Mouse (Mus musculus): ENCODE results near the gene Cog4.
"Not testable (repeated sequence)": the region's sequence is repeated elsewhere in the genome, so short reads cannot be mapped to it uniquely, and the experiment has no call there.

Gene Cog4

DNA sequence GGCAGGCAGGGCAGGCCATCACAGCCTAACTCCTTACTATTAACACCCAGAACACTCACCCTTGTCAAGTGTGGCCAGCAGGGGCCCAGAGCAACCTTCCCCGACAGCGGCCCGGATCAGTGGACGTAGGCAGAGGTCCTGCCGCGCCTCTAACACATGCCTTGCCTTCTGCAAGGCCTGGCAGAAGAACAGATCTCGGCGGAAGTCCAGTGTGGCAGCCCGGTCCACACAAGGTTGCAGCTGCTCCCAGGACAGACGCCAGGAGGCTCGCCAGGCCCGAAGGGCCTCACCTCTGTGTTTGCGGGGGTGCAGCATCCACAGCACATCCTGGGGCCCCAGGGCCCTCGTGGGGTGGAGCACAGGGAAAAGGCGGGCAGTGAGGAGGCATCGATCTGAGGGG lies 42.5 kb downstream of the Cog4 start:
- peak; percentile 34 for DNase-seq (ENCODE audit: low read depth, low spot score)

DNA sequence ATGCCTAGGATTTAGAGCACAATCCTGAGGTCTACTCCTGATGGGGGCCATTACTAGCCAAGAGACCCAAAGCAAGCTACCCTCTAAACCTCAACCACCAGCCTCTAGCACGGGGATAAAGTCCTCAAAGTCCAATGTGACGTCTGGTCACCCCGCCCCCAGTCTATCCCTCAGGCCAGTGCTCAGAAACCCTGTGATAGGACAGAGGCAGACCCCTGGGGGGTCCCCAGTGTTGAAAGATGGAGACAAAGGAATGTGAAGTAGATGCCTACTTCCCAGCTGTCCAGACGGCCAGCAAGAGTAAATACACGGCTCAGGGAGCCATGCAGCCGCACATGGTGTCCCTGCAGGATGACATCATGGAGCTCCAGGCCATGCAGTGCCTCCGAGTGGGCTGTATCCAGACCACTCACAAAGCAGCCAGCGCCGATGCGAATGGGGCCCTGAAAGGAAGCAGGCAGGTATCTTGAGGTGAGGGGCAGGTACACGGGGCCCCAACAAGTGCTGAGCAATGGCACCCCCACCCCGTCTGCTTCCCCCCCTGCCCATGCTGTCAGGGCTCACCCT lies 43.6 kb downstream of the Cog4 start:
- DNase-seq (ENCODE audit: low read depth, low spot score), result no peak

DNA sequence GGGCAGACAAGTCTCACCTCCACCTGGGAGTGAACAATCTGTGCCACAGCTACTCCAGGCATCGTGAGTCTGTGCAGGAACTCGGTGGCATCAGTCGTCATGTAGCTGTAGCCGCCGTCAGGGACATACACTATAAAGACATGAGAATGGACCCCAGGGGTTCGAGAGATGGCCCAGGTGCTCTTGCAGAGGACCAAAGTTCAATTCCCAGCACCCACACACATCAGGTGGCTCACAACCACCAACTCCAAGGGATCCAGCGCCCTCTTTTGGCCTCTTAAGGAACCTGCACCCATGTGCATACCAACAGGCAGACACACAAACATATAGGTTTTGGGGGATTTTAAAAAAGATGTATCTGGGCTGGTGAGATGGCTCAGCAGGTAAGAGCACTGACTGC lies 45.6 kb downstream of the Cog4 start:
- DNase-seq (ENCODE audit: low read depth, low spot score), result no peak

DNA sequence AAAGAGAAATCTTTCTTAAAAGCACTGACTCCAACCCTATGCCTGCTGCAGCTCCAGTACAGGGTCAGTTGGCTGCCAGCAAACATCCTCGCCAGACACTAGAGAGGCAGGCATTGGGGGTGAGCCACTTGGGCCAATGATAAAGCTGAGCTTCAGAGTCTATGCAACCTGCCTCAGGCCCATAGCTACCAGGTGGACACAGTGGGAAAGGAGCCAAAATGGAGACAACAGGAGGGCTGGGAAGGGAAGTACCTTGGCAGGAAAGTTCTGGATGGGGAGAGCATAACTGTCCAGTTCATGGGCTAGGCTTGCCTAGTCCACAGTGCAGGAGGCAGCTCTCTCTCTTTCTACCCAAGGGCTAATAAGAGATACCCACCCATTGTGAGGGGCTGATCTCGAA lies 46.5 kb downstream of the Cog4 start:
- DNase-seq (ENCODE audit: low read depth, low spot score), result no peak

DNA sequence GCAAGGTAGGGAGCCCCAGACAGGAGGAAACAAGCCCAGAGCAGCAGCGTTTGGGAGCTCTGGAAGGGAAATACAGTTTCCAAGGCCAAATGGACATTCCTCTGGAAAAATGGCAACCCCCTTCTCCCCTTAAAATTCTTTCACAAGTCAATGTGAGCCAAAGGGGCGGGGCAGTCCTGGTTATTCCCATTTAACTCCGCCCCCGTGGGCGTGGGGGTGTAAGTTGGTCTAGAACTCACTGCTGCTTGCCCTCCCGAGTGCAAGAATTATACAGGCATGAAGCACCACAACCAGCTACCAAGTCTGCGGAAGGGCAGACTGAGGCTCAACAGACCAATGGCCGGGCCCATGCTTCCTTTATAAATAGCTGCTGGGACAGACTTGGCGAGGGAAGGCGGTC lies 48.5 kb downstream of the Cog4 start:
- no peak for DNase-seq (ENCODE audit: low read depth, low spot score)

DNA sequence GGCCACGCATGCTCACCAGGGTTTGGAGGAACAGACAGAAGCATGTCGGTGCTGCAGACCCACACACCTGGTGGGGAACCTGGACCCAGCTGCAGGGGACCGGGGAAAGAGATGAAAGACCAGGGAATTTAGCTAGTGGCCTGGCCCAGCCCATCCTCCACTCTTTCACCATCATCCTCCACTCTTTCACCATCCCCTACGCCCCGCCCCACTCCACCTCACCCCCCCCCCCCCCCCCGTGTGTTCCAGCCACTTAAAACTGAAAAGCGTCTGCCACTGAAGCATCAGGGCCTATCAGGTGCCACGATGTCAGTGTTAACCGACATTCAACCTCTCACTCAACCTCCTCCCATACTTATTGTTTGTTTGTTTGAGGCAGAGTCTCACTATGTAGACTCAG lies 48.9 kb downstream of the Cog4 start:
- DNase-seq (ENCODE audit: low read depth, low spot score), result no peak

DNA sequence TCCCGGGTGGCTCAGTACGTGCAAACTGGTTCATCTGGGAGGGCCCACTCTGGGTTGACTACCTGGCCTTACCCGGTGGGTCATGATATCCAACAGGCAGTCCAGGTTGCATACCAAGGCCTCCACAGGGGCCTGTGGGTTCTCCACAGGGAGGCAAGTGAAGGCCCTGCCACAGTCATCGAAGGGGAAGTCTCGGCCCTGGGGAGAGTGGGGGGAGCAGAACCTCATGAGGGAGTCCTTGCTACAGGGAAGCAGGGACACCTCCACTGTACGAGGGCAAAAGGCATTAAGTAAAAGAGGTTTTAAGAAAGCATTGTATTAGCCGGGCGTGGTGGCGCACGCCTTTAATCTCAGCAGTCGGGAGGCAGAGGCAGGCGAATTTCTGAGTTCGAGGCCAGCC lies 49.4 kb downstream of the Cog4 start:
- DNase-seq (ENCODE audit: low read depth, low spot score), result no peak

DNA sequence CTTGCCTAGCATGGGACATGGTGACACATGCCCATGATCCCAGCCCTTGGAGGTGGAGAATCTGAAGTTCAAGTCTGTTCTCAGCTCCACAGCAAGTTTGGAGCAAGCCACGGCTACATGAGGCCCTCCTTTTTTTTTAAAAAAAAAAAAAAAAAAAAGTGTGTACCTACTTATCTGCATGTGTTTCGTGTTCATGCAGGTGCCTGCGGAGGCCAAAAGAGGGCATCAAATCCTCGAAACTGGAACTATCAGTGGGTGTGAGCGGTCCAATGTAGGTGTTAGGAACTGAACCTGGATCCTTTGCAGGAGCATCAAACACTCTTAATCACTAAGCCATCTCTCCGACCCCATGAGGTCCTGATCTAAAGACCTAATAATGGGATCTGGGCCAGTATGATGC lies 51.1 kb downstream of the Cog4 start:
- no peak for DNase-seq (ENCODE audit: low read depth, low spot score)

DNA sequence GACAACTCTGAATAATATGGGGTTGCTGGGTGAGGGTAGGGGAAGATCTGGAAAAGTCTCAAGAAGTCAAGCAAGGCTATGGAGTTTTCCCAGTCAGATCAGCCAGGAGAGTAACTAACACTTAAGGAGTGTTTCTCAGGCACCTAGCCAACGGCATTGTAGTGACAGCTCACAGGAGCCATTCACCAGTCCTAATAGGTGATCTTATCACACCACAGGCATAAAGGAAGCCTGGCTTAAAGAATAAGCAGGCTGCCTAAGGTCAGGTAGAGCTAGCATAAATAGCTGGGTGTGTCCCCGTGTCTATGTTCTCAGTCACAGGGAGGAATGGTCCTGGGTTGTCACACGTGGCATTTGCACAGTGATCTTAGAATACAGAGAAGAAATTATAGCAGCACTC lies 54.7 kb downstream of the Cog4 start:
- DNase-seq (ENCODE audit: low read depth, low spot score), result no peak

DNA sequence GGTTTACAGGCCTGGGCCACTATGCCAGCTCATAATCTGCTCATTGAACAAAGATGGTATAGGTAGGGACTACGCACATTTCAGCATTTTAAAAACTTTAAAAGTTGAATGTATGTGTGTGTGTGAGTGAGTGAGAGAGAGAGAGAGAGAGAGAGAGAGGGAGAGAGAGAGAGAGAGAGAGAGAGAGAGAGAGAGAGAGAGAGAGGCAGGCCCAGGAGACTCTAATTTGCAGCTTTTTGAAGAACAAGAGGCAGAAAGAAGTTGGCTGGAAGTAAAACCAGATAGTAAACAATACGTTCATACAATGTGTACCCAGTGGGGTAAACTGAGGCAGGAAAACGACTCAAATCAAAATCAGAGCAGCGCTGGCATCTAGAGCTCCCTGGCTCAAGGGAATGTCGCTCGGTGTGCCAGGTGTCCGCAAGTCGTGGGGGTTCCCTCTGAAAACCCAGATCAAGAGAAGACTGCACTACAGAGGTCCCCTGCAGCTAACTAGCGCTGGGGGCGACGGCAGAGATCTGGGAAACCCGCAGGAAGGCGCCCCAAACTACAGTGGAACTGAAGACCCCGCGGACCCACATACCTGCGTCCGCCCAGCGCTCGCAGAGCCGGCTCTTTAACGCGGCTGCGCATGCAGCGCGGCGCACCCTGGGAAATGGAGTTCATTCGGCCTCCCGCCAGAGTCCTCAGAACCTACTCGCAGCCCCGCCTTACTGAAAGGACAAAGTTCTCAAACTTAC lies 55.6 kb downstream of the Cog4 start, which contains the start of gene Fuk:
Fuk (minus strand) TSS at position 650 of the 740 bp plus-strand sequence.
- peak; percentile 59 for DNase-seq (ENCODE audit: low read depth, low spot score)

DNA sequence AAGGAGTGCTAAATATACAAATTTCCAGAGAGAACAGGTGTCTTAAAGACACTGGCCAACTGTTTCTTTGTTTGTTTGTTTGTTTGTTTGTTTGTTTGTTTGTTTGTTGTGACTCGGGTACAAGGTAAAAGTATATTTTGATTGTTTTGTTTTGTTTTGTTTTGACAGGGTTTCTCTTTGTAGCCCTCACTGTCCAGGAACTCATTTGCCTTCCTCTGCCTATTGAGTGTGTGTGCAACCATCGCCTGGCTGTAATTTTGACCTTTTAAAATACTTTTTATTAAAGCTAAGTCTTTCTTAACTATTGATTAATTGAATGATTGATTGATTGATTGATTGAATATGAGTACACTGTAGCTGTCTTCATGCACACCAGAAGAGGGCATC lies 56.2 kb downstream of the Cog4 start:
- no peak for DNase-seq (ENCODE audit: low read depth, low spot score)

DNA sequence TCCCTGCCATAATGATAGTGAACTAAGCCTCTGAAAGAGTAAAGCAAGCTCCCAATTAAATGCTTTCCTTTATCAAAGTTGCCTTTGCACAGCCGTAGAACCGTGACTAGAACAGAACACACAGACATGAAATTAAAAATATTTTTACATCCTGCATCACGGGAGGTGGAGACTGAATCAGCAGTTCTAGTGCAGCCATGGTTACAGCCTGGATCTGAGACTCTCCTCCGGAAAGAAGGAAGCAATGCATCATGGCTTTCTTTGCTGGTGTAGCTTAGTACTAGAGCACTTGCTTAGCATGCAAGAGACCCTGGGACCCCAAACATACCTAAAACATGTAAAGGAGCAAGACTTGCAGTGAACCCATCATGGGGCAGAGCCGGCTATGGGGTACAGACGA lies 59.0 kb downstream of the Cog4 start:
- no peak for DNase-seq (ENCODE audit: low read depth, low spot score)

DNA sequence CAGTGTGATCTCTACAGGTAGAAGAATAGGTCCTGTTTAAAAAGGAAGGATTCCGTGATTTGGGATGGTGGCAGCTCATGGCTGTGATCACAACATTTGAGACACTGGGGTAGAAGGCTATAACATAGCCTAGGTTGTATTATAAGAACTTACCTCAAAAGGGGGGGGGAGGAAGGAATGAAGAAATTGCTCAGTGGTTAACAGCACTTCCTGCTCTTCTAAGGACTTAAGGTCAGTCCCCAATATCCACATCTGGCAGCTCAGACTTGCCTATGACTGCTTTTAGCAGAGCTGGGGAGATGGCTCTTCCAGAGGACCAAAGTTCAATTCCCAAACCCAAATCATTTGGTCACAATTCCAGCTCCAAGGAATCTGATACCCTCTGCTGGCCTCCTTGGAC lies 60.3 kb downstream of the Cog4 start:
- DNase-seq (ENCODE audit: low read depth, low spot score), result no peak

DNA sequence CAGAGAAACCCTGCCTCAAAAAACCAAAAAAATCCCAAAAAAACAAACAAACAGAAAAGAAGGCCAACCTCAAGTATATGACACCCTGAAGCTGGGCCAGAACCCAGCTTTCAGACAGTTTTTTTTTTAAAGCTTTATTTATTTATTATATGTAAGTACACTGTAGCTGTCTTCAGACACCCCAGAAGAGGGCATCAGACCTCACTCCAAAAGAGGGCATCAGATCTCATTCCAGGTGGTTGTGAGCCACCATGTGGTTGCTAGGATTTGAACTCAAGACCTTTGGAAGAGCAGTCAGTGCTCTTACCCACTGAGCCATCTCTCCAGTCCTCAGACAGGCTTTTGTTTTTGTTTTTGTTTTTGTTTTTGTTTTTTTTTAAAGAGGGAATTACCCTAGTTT lies 63.5 kb downstream of the Cog4 start:
- DNase-seq (ENCODE audit: low read depth, low spot score), result not testable (repeated sequence)

DNA sequence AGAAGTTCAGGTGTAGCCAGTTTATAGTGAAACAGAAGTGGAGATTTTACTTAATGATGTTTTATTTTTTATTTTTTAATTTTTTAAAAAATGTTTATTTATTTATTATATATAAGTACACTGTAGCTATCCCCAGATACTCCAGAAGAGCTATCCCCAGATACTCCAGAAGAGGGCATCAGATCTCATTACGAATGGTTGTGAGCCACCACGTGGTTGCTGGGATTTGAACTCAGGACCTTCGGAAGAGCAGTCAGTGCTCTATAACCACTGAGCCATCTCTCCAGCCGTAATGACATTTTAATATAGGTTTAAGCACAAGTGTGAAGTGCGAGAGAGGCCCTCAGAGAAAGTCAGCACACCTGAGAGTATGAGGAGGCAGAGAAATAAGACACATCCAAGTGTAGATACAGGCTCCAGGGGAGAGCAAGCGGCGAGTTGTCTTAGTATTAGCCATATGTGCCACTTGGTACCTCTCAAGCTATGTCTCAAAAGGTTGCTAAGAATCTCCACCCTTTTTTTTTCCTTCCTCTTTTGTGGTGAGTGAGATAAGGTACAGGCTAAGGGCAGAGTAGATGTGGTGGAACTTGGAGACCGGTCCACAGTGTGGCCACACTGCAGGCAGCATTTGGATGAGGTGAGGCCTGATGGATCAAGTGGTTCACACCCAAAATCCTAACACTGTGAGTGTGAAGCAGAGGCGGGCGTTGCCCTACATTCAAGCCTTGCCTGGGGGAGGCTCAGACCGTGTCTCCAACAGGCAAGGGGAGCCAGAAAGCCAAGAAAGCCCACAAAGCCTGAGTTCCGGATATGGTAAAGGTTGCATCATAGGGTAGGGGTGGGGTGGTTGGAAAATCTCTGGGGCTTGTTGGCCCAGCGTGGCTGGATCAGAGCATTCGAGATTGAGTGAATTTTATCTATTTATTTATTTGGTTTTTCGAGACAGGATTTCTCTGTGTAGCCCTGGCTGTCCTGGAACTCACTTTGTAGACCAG lies 65.5 kb downstream of the Cog4 start:
- no peak for DNase-seq (ENCODE audit: low read depth, low spot score)

DNA sequence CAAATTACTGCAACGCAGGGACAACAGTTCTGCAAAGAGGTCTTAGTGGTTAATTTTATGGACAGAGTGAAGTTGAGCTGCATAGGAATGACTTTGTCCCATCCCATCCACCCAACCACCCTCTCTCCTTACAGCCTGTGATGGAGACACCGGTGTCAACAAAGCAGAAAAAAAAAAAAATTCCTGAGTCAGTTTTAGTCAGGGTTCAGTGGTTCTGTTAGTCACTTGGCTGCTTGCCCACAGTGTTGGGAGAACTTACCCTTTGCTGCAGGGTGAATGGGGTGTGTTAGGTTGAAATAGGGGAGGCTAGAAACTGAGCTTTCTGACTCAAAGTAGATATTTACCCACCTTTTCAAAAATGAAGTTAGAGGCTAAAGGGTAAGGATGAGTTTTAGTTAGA lies 71.0 kb downstream of the Cog4 start:
- no peak for DNase-seq (ENCODE audit: low read depth, low spot score)

DNA sequence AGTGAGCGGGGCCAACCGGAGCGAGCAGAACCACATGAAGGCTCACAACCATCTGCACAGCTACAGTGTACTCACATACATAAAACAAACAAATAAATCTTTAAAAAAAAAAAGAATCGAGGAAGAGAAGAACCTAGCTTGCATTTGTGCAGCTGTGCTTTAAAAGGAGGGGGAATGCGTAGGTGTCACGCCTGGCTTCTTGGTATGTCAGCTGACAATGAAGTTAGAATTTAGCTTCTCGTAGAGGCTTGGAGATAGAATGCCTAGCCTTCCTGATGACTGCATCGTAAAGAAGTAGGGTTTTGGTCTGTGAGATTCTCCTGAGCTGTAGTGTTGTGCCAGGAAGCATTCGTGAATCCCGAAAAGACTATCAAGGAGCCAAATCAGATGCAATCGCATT lies 71.6 kb downstream of the Cog4 start:
- DNase-seq (ENCODE audit: low read depth, low spot score), result no peak

DNA sequence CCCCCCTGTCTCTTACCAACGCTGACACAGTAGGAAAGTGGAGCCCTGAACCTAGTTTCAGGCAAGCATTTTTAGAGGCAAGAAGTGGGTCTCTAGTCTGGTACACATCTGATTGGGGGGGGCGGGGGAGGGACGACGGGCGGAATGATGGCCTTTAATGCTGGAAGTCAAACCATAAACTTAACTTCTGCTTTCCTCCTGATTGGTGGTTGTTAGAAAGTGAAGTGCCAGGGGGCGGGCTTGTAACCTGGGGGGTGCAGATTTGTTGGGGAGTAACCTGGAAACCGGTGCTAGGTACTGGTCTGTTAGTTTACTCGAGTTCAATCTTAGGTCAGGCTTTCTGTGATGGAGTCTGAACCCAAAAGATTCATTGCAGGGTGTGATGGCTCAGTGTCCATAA lies 72.1 kb downstream of the Cog4 start:
- no peak for DNase-seq (ENCODE audit: low read depth, low spot score)

DNA sequence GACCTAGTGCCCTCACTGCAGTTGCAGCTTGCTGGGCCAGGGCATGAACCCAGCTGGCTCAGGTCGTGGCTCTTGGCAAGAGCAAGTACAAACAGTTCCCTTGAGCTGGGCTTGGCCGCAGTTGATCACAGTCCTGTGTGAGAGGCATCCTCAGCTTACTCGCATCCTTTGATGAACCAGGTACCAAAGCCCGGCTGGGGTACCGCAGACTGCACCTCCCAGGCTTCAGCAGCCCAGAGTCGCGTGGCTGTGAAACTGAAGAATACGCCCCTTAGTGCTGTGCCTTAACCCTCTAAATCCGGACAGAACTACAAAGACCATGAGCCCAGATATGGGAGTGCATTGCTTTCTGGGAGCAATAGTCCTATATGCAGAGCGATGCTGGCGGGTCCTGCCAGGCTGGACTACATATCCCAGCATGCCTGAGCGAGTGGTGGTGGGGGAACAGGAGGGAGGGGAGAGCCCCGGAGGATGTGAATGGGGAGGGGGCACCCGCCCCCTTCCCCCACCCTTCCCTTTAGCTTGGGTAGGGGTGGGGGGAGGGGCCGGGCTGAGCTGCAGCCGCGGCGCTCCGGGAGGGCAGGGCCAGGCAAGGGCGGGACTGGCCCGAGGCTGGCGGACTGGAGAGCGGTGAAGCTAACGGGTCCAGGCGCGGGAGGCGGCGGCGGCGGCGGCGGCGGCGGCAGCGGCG lies 73.1 kb downstream of the Cog4 start, which contains the start of gene St3gal2:
St3gal2 (plus strand) TSS at position 582 of the 691 bp plus-strand sequence.
- DNase-seq (ENCODE audit: low read depth, low spot score), result peak; percentile 92

DNA sequence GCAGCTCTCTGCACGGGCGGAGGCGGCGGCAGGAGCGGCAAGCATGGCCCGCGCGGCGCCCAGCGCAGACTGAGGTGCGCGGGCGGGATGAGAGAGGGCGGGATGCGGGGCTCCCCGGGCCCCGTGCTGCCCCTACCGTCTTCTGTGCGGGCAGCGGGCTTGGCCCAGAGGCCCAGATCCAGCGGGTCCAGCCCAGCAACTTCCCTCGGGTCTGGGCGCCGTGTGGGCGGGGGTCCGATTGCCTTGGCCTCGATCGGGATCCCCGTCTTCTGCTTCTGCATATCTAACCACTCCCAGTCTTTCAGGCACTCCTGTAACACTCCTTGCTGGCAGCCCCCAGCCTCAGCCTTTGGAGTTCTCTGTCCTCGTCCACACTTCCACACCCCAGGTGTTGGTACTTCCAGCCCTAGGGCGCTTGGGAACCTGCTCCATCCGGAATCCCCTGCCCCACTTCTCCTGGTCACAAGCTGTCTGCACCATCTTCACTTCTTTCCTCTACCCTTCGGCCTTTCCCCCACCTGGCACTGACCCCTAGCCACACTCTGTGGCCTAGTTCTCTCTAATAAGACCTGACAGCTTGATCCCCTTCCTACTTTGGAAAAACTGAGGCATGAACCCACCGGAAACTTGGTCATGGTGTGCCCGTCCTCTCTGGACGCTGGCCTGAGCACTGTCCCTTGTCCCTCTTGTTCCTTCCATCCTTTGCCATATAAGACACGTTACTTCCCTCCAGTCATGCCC lies 73.8 kb downstream of the Cog4 start:
- DNase-seq (ENCODE audit: low read depth, low spot score), result no peak

DNA sequence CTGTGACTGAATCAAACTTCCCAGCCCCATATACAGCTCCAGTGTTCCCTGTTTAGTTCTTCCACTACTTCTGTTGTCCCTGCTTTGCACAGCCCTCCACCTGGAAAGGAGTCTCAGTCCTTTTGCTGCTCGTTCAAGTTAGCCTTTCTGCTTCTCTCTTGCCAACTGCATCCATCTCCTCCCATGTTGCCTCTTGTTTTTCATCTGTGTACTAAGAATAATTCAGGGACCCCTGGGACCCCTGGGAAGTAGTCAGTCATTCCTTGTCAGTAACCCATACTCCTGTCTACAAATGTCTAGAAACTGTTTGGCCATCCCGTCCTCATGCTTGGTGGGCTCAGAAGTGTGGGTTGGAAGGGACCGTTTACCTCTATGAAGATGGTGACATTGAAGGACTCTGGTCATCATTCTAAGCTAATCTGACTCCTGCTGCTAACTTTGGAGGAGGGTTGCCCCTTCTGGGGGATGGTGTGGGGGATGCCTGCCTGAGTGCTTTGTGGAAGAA lies 74.4 kb downstream of the Cog4 start:
- no peak for DNase-seq (ENCODE audit: low read depth, low spot score)
